Mouse (Mus musculus) G1E (cell line): ENCODE results near the gene Runx2.

Experiments
- CTCF ChIP-seq: IDR thresholded peaks from 2 replicates; pipeline ENCODE4 v1.5.1; 2012; ENCODE audit warnings: low read depth, low read length, inconsistent platforms, mixed read lengths
- GATA1 ChIP-seq: IDR thresholded peaks from 2 replicates; pipeline ENCODE4 v1.6.1; 2012; ENCODE audit warnings: borderline replicate concordance, low read length, inconsistent platforms, mixed read lengths

- no peak for TF ChIP-seq CTCF
- TF ChIP-seq GATA1: no peak
Measured at GRCm38 (mm10) chr17:44611543-44611942, 203.1 kb downstream of the Runx2 start.
